Mouse (Mus musculus): ENCODE results near the gene Abcg1. TPM values are rescaled to one million over a fixed set of nuclear protein-coding genes. Genes with fewer than 3 reads are reported as not detected.
A peak's percentile ranks its signal among the peaks of the same experiment; 100 is the strongest.

Abcg1 gene
- total RNA-seq, 2 experiments from 2014 or later = 3.8 to 6.0 TPM

GRCm38 (mm10) chr17:31038381-31038780 lies 19.1 kb upstream of the Abcg1 start:
- intact Hi-C loops (cut with DNase I) = no loop called here
- DNase-seq (ENCODE audit: low spot score) = peak; percentile 26

- no peak for DNase-seq (ENCODE audit: low spot score)
Observed at GRCm38 (mm10) chr17:31039626-31040025, 17.8 kb upstream of the Abcg1 start.

DNA sequence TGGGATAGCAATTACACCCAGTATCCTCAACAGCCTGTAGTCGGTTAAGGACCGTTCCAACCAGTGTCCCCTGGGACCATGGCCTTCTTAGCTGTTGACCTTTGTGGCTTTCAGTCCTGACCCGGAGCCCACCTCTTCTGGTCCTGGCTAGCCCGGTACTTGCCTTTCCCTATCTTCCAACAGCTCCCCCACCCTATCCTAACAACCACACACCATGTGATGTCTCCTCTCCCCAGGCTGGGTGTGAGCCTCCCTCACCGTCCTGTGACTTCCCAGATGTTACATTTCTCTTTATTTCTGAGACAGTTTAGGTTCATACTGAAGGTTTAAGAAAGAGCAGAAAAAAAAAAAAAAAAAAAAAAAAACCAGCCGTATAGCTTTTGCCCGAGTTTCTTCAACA lies 17.1 kb upstream of the Abcg1 start:
- no peak for DNase-seq (ENCODE audit: low spot score)
- intact Hi-C loops (cut with DNase I) = no loop called here

More at GRCm38 (mm10) chr17:31039626-31040025, 17.8 kb upstream of the Abcg1 start:
- intact Hi-C loops (cut with DNase I) = no loop called here

- intact Hi-C loops (cut with DNase I) = no loop called here
- no peak for DNase-seq (ENCODE audit: low spot score)
Observed at GRCm38 (mm10) chr17:31042751-31043150, 14.7 kb upstream of the Abcg1 start.

GRCm38 (mm10) chr17:31057891-31058744 lies 643 bp downstream of the Abcg1 start:
- intact Hi-C loops (cut with DNase I) = loop anchor here (2.0 kb wide), 1 partner anchor 39 kb away; no protein-coding TSS in a partner anchor
- no peak for DNase-seq (ENCODE audit: low spot score)

DNA sequence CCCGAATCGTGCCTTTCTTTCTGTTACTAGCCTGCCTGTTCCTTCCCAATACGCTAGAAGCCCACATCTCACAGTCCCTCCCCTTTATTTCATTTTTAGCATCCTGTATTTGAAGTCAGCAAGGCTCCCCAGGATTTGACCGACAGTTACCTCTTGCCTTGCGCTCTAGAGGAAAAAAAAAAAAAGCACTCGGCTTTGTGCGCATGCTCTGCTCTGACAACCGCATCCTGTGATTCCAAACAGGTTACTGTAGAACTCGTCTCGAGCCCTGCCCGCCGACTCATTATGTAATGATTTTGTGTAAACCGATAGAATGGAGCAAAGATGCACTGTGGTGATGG lies 1.2 kb downstream of the Abcg1 start:
- intact Hi-C loops (cut with DNase I) = no loop called here
- peak; percentile 29 for DNase-seq (ENCODE audit: low spot score)

- no peak for DNase-seq (ENCODE audit: low spot score)
Observed at GRCm38 (mm10) chr17:31060196-31060587, 2.7 kb downstream of the Abcg1 start.

GRCm38 (mm10) chr17:31060588-31061345 lies 3.3 kb downstream of the Abcg1 start:
- DNase-seq (ENCODE audit: low spot score) = peak; percentile 45
- intact Hi-C loops (cut with DNase I) = loop anchor here (1.0 kb wide), 1 partner anchor 19 kb away; no protein-coding TSS in a partner anchor

More at GRCm38 (mm10) chr17:31060196-31060587, 2.7 kb downstream of the Abcg1 start:
- intact Hi-C loops (cut with DNase I) = loop anchor here (1.0 kb wide), 1 partner anchor 19 kb away; no protein-coding TSS in a partner anchor

DNA sequence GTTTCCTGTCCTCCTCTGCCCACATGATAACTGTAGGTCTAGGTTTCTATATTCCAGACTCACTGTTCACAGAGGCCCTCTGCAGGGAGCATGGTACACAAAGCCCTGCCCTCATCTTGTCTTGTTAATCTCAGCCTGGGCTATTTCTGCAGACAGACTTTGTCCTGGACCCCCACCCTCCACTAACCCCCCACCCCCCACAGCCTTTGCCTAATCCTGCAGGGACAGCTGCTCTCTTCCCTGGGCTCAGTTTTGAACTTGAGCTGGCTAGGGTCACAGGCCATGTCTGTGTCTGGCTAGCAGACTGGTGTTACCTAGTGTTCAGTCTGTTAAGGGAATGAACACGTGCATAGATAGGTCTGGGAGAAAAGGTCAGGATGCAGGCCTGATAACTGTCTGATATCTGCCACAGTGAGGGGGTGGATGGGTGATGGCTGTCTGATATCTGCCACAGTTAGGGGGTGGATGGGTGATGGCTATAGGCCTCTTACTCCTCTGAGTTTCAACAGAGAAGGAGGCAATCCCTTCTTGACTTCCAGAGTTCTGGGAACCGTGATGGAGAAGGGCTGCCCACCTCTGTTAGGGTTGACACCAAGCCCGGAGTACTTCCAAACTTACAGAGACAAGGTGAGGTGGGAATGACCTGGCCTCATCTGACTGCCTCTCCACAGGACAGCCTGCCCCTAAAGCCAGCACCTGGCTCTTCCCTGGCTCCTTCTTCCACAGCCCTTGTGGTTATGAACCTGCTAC lies 4.0 kb downstream of the Abcg1 start:
- no peak for DNase-seq (ENCODE audit: low spot score)
- intact Hi-C loops (cut with DNase I) = no loop called here

DNA sequence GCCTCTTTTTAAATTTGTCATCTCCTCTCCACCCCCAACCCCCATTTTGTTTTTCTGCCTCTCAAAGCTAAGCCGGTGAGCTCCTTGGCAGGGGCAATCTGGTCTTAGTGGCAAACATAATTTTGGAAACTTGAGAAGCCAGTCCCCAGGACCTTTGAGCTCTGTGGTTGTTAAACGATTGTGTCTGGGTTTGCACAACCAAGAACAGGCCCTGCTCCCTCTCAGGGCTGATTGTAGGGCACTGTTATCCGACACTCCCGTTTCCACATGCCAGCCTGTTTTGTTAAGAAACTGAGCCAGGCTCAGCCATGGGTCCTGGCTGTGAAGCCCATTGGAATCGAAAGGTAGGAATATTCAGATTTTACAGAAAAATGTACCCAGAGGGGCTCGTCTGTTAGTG lies 8.6 kb downstream of the Abcg1 start:
- no peak for DNase-seq (ENCODE audit: low spot score)
- intact Hi-C loops (cut with DNase I) = no loop called here

DNA sequence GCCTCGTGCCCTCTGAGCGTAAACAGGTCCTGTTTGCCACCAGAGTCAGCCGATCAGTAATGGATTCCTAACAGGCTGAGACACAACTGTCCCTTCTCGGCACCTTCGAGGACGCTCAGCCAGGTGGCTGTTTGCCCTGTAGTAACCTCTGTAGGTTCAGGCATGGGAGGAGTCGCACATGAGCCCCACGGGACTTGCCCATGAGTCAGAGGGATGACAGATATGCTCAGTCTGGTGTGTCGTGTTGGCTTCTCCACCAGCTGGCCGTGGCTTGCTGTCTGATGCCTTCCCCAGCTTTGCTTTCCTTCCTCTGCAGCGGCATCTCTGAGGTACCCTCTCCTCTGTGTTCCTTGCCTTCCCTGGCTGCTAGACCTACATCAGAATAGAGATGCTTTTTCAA lies 9.6 kb downstream of the Abcg1 start:
- no peak for DNase-seq (ENCODE audit: low spot score)
- intact Hi-C loops (cut with DNase I) = no loop called here

DNA sequence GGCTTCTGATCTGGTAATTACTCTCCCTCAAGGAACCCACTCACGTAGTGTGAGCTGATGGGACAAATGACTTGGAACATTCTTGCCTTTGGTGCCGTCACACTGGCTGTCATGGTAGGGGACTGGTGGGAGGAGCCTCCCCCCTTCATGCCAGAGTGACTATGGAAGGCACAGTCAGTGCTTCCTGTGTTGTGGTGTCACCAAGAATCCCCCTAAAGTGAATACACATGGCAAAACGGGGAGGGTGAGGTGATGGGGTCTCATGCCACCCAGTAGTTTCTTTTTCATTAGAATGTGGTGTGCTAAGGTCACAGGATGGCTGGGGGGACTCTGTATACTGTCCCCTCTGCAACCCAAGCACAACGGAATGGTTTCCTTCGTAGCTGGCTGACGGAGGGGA lies 11.6 kb downstream of the Abcg1 start:
- intact Hi-C loops (cut with DNase I) = no loop called here
- no peak for DNase-seq (ENCODE audit: low spot score)

DNA sequence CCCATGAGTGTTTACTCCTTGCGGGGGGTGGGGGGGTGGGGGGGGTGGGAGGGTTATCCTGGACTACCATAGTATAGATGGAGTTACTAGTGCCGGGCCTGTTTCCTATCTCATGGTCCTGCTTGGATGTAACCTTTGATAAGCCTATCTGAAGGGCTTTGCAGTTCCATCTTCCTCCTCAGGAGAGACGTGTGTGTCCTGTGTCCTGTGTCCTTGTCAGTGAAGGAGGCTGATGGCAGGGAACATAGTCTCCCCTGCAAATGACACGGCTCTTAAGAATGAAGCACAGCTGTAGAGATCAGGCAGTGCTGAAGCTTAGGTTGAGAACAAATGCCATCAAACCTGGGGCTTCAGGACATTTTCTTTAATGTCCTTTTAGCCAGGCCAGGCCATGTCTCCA lies 12.4 kb downstream of the Abcg1 start:
- DNase-seq (ENCODE audit: low spot score) = no peak
- intact Hi-C loops (cut with DNase I) = no loop called here

GRCm38 (mm10) chr17:31070403-31071185 lies 13.1 kb downstream of the Abcg1 start:
- intact Hi-C loops (cut with DNase I) = no loop called here
- no peak for DNase-seq (ENCODE audit: low spot score)

DNA sequence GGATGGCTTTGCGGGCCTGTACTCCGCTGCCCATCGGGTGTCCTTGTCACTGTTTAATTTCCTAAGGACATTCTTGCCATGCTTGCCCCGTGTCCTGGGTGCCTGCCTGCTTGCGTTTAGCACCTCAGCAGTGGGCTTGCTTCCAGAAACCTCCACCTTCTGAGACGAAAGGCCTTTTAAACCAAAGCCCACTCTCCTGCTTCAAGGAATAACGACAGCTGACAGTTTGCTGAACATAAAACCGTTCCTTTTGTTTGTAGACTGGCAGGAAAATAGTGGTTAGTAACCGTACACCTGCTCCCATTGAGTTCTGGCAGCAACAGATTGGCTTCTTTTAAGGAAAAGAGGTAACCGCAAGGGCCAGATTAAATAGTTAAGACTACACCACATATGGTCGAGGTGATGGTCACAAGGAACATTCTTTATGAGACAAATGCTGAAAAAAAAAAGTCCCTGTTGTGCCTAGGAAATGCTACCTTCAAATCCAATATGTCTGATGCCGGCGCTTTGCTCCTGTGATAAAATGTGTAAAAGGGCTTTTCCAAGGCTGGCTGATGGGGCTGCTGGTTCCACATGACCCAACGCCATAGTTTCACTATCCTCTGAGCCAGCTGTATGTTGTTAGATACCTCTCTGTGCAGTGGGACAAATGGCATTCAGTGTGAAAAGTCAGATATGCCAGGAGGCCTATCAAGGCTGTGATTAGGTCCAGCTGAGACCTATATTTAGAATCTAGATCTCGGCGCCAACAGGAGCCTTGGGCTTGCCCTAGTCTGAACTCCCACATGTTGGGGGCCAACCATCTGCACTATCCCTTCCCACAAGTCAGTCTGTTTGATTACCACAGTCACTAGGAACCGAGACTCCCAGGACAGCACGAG lies 14.2 kb downstream of the Abcg1 start:
- intact Hi-C loops (cut with DNase I) = no loop called here
- no peak for DNase-seq (ENCODE audit: low spot score)

DNA sequence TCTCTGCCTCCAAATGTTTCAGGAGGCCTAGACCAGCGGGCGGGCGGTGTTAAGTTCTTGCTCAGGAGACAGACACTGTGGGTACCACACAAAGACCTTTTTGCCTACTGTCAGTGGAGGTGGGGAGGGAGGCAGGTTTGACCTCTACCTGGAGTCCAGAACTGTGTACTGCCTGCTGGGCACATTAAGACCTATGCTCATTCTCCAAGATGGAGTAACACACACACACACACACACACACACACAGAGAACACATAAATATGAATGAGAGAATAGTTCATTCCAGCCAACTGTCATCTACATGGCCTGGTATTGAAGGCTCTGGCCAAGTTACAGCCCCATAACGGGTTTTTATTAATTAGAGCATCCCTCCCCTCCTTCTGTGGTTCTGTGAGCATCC lies 15.4 kb downstream of the Abcg1 start:
- no peak for DNase-seq (ENCODE audit: low spot score)
- intact Hi-C loops (cut with DNase I) = no loop called here

GRCm38 (mm10) chr17:31073273-31074052 lies 16.0 kb downstream of the Abcg1 start:
- intact Hi-C loops (cut with DNase I) = no loop called here
- peak; percentile 39 for DNase-seq (ENCODE audit: low spot score)

GRCm38 (mm10) chr17:31074053-31074590 lies 16.6 kb downstream of the Abcg1 start:
- intact Hi-C loops (cut with DNase I) = no loop called here
- peak; percentile 46 for DNase-seq (ENCODE audit: low spot score)
